Mouse (Mus musculus): ENCODE results near the gene Gm19402. TPM values are rescaled to one million over a fixed set of nuclear protein-coding genes. Genes with fewer than 3 reads are reported as not detected.
"Not testable (repeated sequence)": the region's sequence is repeated elsewhere in the genome, so short reads cannot be mapped to it uniquely, and the experiment has no call there.

Gm19402 gene
- total RNA-seq (2014; rRNA removed) (not detected in 2 replicates), polyA plus RNA-seq (2015; fragmentation: Nextera tagmentation; extraction: Ambion mirVana) (not detected in 2 replicates)

- H3K36me3 ChIP-seq (ENCODE audit: insufficient read depth, low read length); DNase-seq (ENCODE audit: low spot score); H3K9ac ChIP-seq (replicated peaks; ENCODE audit: low read length, poor library complexity, severe bottlenecking); ATAC-seq (ENCODE audit: low FRiP score); H3K4me2 ChIP-seq (ENCODE audit: low read depth, low read length, poor library complexity, severe bottlenecking); H3K4me3 ChIP-seq (ENCODE audit: low read depth, low read length); H3K27ac ChIP-seq (ENCODE audit: low read depth, low read length); H3K4me1 ChIP-seq (ENCODE audit: insufficient read depth, low read length); H3K9me3 ChIP-seq (ENCODE audit: low read length): not testable (repeated sequence)
- 70% methylated on average over 3 of the region's 3 CpGs for WGBS
- H3K27me3 ChIP-seq (ENCODE audit: insufficient read depth, low read length): peaks cover 14% of the 10 kb centered on the region
Observed at GRCm38 (mm10) chr10:77690356-77690807, at the start of gene Gm19402. Gene Gm19402 (minus strand): TSS chr10:77690757.

GRCm38 (mm10) chr10:77738929-77739328 is 48.4 kb upstream of the Gm19402 start:
- no peak for TF ChIP-seq CTCF (IDR thresholded peaks at IDR 0.05)
- H3K27ac ChIP-seq (ENCODE audit: low read depth, low read length): no peak overlapping the region
- no peaks in the 10 kb centered on the region for H3K9me3 ChIP-seq (ENCODE audit: low read length)
- no peak for DNase-seq (ENCODE audit: low spot score)
- H3K36me3 ChIP-seq (ENCODE audit: insufficient read depth, low read length): no peaks in the 10 kb centered on the region
- H3K9ac ChIP-seq (replicated peaks; ENCODE audit: low read length, poor library complexity, severe bottlenecking): no peak overlapping the region
- H3K4me1 ChIP-seq (ENCODE audit: insufficient read depth, low read length): no peaks in the 10 kb centered on the region
- H3K4me2 ChIP-seq (ENCODE audit: low read depth, low read length, poor library complexity, severe bottlenecking): no peak overlapping the region
- no peak for ATAC-seq (ENCODE audit: low FRiP score)
- no peak overlapping the region for H3K4me3 ChIP-seq (ENCODE audit: low read depth, low read length)
- WGBS: 93% methylated on average over 4 of the region's 4 CpGs
- H3K27me3 ChIP-seq (ENCODE audit: insufficient read depth, low read length): no peaks in the 10 kb centered on the region

GRCm38 (mm10) chr10:77735928-77736327 is 45.4 kb upstream of the Gm19402 start:
- H3K4me3 ChIP-seq (ENCODE audit: low read depth, low read length): no peak overlapping the region
- TF ChIP-seq CTCF (IDR thresholded peaks at IDR 0.05): no peak
- ATAC-seq (ENCODE audit: low FRiP score) (no peak), DNase-seq (ENCODE audit: low spot score) (no peak)
- no peak overlapping the region for H3K27ac ChIP-seq (ENCODE audit: low read depth, low read length)
- H3K4me1 ChIP-seq (ENCODE audit: insufficient read depth, low read length): no peaks in the 10 kb centered on the region
- no peak overlapping the region for H3K9ac ChIP-seq (replicated peaks; ENCODE audit: low read length, poor library complexity, severe bottlenecking)
- H3K9me3 ChIP-seq (ENCODE audit: low read length): no peaks in the 10 kb centered on the region
- no peak overlapping the region for H3K4me2 ChIP-seq (ENCODE audit: low read depth, low read length, poor library complexity, severe bottlenecking)
- 93% methylated on average over 1 of the region's 1 CpGs for WGBS
- no peaks in the 10 kb centered on the region for H3K27me3 ChIP-seq (ENCODE audit: insufficient read depth, low read length)
- no peaks in the 10 kb centered on the region for H3K36me3 ChIP-seq (ENCODE audit: insufficient read depth, low read length)

- TF ChIP-seq CTCF (IDR thresholded peaks at IDR 0.05): peak; percentile 46
- ATAC-seq (ENCODE audit: low FRiP score): no peak
- no peak for DNase-seq (ENCODE audit: low spot score)
Observed at GRCm38 (mm10) chr10:77729241-77729640, 38.7 kb upstream of the Gm19402 start.

GRCm38 (mm10) chr10:77728280-77728679 is 37.7 kb upstream of the Gm19402 start:
- no peaks in the 10 kb centered on the region for H3K36me3 ChIP-seq (ENCODE audit: insufficient read depth, low read length)
- DNase-seq (ENCODE audit: low spot score) (no peak), ATAC-seq (ENCODE audit: low FRiP score) (no peak)
- no peaks in the 10 kb centered on the region for H3K9me3 ChIP-seq (ENCODE audit: low read length)
- H3K27me3 ChIP-seq (ENCODE audit: insufficient read depth, low read length): no peaks in the 10 kb centered on the region
- TF ChIP-seq CTCF (IDR thresholded peaks at IDR 0.05): peak; percentile 41
- H3K4me2 ChIP-seq (ENCODE audit: low read depth, low read length, poor library complexity, severe bottlenecking): no peak overlapping the region
- H3K27ac ChIP-seq (ENCODE audit: low read depth, low read length): no peak overlapping the region
- H3K9ac ChIP-seq (replicated peaks; ENCODE audit: low read length, poor library complexity, severe bottlenecking): no peak overlapping the region
- no peak overlapping the region for H3K4me3 ChIP-seq (ENCODE audit: low read depth, low read length)
- 71% methylated on average over 4 of the region's 4 CpGs for WGBS
- no peaks in the 10 kb centered on the region for H3K4me1 ChIP-seq (ENCODE audit: insufficient read depth, low read length)

More at GRCm38 (mm10) chr10:77729241-77729640, 38.7 kb upstream of the Gm19402 start:
- 57% methylated on average over 4 of the region's 4 CpGs for WGBS
- H3K27ac ChIP-seq (ENCODE audit: low read depth, low read length): no peak overlapping the region
- H3K27me3 ChIP-seq (ENCODE audit: insufficient read depth, low read length): no peaks in the 10 kb centered on the region
- no peak overlapping the region for H3K4me3 ChIP-seq (ENCODE audit: low read depth, low read length)
- no peaks in the 10 kb centered on the region for H3K9me3 ChIP-seq (ENCODE audit: low read length)
- no peaks in the 10 kb centered on the region for H3K36me3 ChIP-seq (ENCODE audit: insufficient read depth, low read length)
- no peak overlapping the region for H3K4me2 ChIP-seq (ENCODE audit: low read depth, low read length, poor library complexity, severe bottlenecking)
- H3K4me1 ChIP-seq (ENCODE audit: insufficient read depth, low read length): no peaks in the 10 kb centered on the region
- H3K9ac ChIP-seq (replicated peaks; ENCODE audit: low read length, poor library complexity, severe bottlenecking): no peak overlapping the region

GRCm38 (mm10) chr10:77726186-77726585 is 35.6 kb upstream of the Gm19402 start, which contains the start of gene Gm10100:
Gene Gm10100 (plus strand): TSS chr10:77726486.
- H3K27me3 ChIP-seq (ENCODE audit: insufficient read depth, low read length): no peaks in the 10 kb centered on the region
- no peaks in the 10 kb centered on the region for H3K9me3 ChIP-seq (ENCODE audit: low read length)
- DNase-seq (ENCODE audit: low spot score): no peak
- WGBS: 37% methylated on average over 3 of the region's 3 CpGs
- no peak for TF ChIP-seq CTCF (IDR thresholded peaks at IDR 0.05)
- H3K27ac ChIP-seq (ENCODE audit: low read depth, low read length): no peak within 1 kb of the TSS
- no peaks in the 10 kb centered on the region for H3K36me3 ChIP-seq (ENCODE audit: insufficient read depth, low read length)
- no peaks in the 10 kb centered on the region for H3K4me1 ChIP-seq (ENCODE audit: insufficient read depth, low read length)
- H3K4me3 ChIP-seq (ENCODE audit: low read depth, low read length): no peak within 1 kb of the TSS
- no peak within 1 kb of the TSS for H3K9ac ChIP-seq (replicated peaks; ENCODE audit: low read length, poor library complexity, severe bottlenecking)
- no peak within 1 kb of the TSS for H3K4me2 ChIP-seq (ENCODE audit: low read depth, low read length, poor library complexity, severe bottlenecking)
- no peak for ATAC-seq (ENCODE audit: low FRiP score)
